Mouse (Mus musculus) kidney, embryonic 14.5 days (tissue): ENCODE results near the gene Lrp1. TPM values are rescaled to one million over a fixed set of nuclear protein-coding genes. Genes with fewer than 3 reads are reported as not detected.
A peak's percentile ranks its signal among the peaks of the same experiment; 100 is the strongest.

Source experiments
- ATAC-seq: fragments of 200-750 bp; cut with Nextera tagmentation; 2 replicates; pipeline ENCODE4 v1.8.0; 2017; ENCODE audit warnings: moderate number of reproducible peaks, mild to moderate bottlenecking, moderate TSS enrichment, moderate library complexity; ENCODE audit not compliant: low FRiP score, low TSS enrichment
- H3K27ac ChIP-seq: fragments of 300-500 bp; sonication (generic); 2 replicates; pipeline ENCODE4 v1.5.1; 2014; ENCODE audit warnings: low read depth, mild to moderate bottlenecking, low read length, moderate library complexity, mixed read lengths
- H3K27me3 ChIP-seq: fragments of 300-500 bp; sonication (generic); 2 replicates; pipeline ENCODE4 v1.6.1; 2014; ENCODE audit warnings: mild to moderate bottlenecking, low read length; ENCODE audit not compliant: control insufficient read depth, insufficient read depth
- H3K36me3 ChIP-seq: fragments of 300-500 bp; sonication (generic); 2 replicates; pipeline ENCODE4 v1.6.1; 2014; ENCODE audit warnings: low read length, mixed read lengths; ENCODE audit not compliant: control insufficient read depth, insufficient read depth
- H3K4me1 ChIP-seq: fragments of 300-500 bp; sonication (generic); 2 replicates; pipeline ENCODE4 v1.6.1; 2014; ENCODE audit warnings: low read length, mixed read lengths; ENCODE audit not compliant: control insufficient read depth, insufficient read depth
- H3K4me2 ChIP-seq: fragments of 300-500 bp; sonication (generic); replicated peaks from 2 replicates; pipeline ENCODE4 v1.6.1; 2014; ENCODE audit warnings: low read depth, mild to moderate bottlenecking, low read length
- H3K4me3 ChIP-seq: fragments of 300-500 bp; sonication (generic); 2 replicates; pipeline ENCODE4 v1.5.1; 2014; ENCODE audit warnings: mild to moderate bottlenecking, low read length
- H3K9ac ChIP-seq: fragments of 300-500 bp; sonication (generic); 2 replicates; pipeline ENCODE4 v1.6.1; 2014; ENCODE audit warnings: low read depth, mild to moderate bottlenecking, low read length, moderate library complexity
- H3K9me3 ChIP-seq: fragments of 300-500 bp; sonication (generic); 2 replicates; pipeline ENCODE4 v1.6.1; 2016; ENCODE audit warnings: low read length; ENCODE audit not compliant: control insufficient read depth
- WGBS: fragments of 180-500 bp; shearing (Covaris S2); extraction: QIAGEN DNeasy Blood & Tissue Kit; methylation state at CpG from one replicate; pipeline ENCODE4 v1.1.7; 2014; 5-methylcytosine and 5-hydroxymethylcytosine counted together
- polyA plus RNA-seq: library from polyadenylated mRNA; unstranded; fragments of >200 nt; fragmentation: Nextera tagmentation; extraction: Ambion mirVana; gene quantifications from 2 replicates; pipeline ENCODE4 v1.2.1, GENCODE M21; 2014

Lrp1 gene
- polyA plus RNA-seq, 1 experiment from 2014 or later: 54.9 TPM

- Histone ChIP-seq H3K9ac (peak overlapping the region; percentile 72; the same call in 1 of the 2 replicates), H3K36me3 (no peaks in the 10 kb centered on the region), H3K4me3 (peak overlapping the region; percentile 61), H3K27me3 (no peaks in the 10 kb centered on the region), H3K4me2 (peak overlapping the region; percentile 96), H3K4me1 (peaks cover 60% of the 10 kb centered on the region), H3K9me3 (no peaks in the 10 kb centered on the region), H3K27ac (peak overlapping the region; percentile 97; the same call in 1 of the 2 replicates)
- 20% methylated on average over 8 of the region's 8 CpGs for WGBS
- ATAC-seq: no peak
Measured at GRCm38 (mm10) chr10:127619119-127619721, 1.7 kb downstream of the Lrp1 start.

- H3K9me3 ChIP-seq: no peaks in the 10 kb centered on the region
- no peaks in the 10 kb centered on the region for H3K27me3 ChIP-seq
- H3K9ac ChIP-seq: no peak overlapping the region
- ATAC-seq: no peak
- WGBS: 38% methylated on average over 5 of the region's 6 CpGs
- no peaks in the 10 kb centered on the region; the same call in 1 of the 2 replicates for H3K36me3 ChIP-seq
- peaks cover 66% of the 10 kb centered on the region for H3K4me1 ChIP-seq
- H3K4me2 ChIP-seq: peak overlapping the region; percentile 96
- H3K27ac ChIP-seq: peak overlapping the region; percentile 1; the same call in 1 of the 2 replicates
- peak overlapping the region; percentile 61; the same call in 1 of the 2 replicates for H3K4me3 ChIP-seq
Measured at GRCm38 (mm10) chr10:127618173-127618572, 2.8 kb downstream of the Lrp1 start.

- no peak overlapping the region; the same call in 1 of the 2 replicates for H3K4me3 ChIP-seq
- peak overlapping the region; percentile 12; the same call in 1 of the 2 replicates for H3K4me2 ChIP-seq
- H3K27ac ChIP-seq: peak overlapping the region; percentile 78; the same call in 1 of the 2 replicates
- 48% methylated on average over 4 of the region's 4 CpGs for WGBS
- peak overlapping the region; percentile 28; the same call in 1 of the 2 replicates for H3K9ac ChIP-seq
- no peaks in the 10 kb centered on the region for H3K27me3 ChIP-seq
- no peak for ATAC-seq
- no peaks in the 10 kb centered on the region for H3K9me3 ChIP-seq
- H3K4me1 ChIP-seq: peaks cover 62% of the 10 kb centered on the region
- peaks cover 5% of the 10 kb centered on the region; the same call in 1 of the 2 replicates for H3K36me3 ChIP-seq
Measured at GRCm38 (mm10) chr10:127617294-127617693, 3.7 kb downstream of the Lrp1 start.

DNA sequence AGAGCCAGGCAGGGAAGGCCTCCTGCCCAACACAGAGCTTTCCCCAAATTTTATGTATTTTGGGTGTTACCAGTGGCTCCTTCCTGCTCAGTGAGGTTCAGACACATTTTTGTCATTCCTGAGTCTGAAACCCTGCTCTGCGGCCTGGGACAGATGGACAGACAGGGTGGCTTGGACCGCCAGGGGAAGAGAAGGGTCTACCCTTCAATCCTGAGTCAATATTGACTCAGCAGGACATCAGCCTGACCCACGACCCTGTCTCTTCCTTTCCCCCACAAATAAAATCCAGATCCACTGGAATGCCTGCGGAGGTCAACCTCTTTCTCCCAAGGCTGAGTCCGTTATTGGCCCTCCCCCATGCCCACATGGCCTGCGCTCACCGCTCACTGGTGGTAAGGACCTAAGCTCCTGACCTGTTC is 4.7 kb downstream of the Lrp1 start:
- 27% methylated on average over 7 of the region's 7 CpGs for WGBS
- ATAC-seq: no peak
- H3K27ac ChIP-seq: peak overlapping the region; percentile 78
- no peaks in the 10 kb centered on the region for H3K27me3 ChIP-seq
- peak overlapping the region; percentile 4; the same call in 1 of the 2 replicates for H3K9ac ChIP-seq
- H3K4me2 ChIP-seq: no peak overlapping the region
- no peak overlapping the region for H3K4me3 ChIP-seq
- peaks cover 60% of the 10 kb centered on the region for H3K4me1 ChIP-seq
- H3K9me3 ChIP-seq: no peaks in the 10 kb centered on the region
- peaks cover 13% of the 10 kb centered on the region; the same call in 1 of the 2 replicates for H3K36me3 ChIP-seq

GRCm38 (mm10) chr10:127615591-127615990 is 5.4 kb downstream of the Lrp1 start:
- no peaks in the 10 kb centered on the region for H3K27me3 ChIP-seq
- peak overlapping the region; percentile 78 for H3K27ac ChIP-seq
- no peak overlapping the region; the same call in 1 of the 2 replicates for H3K9ac ChIP-seq
- peaks cover 60% of the 10 kb centered on the region for H3K4me1 ChIP-seq
- H3K36me3 ChIP-seq: peaks cover 16% of the 10 kb centered on the region
- ATAC-seq: no peak
- H3K9me3 ChIP-seq: no peaks in the 10 kb centered on the region
- WGBS: 58% methylated on average over 3 of the region's 3 CpGs
- no peak overlapping the region for H3K4me3 ChIP-seq
- H3K4me2 ChIP-seq: no peak overlapping the region

DNA sequence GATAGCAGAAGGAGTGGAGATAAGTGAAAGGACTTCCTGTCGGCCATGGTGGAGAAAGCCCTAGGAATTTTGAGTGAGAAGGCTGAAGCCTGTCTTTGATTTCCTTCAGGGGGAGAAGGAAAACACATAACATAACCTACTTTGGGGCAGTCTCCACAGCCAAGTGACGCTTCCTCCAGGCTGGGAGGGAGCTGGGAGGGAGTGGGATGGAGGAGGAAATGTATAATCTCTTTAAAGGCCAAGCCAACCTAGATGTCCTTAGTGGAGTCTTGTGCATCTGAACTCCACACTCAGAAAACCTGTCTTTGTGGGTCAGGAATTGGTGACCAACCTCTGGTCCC is 5.9 kb downstream of the Lrp1 start:
- no peak for ATAC-seq
- no peaks in the 10 kb centered on the region for H3K9me3 ChIP-seq
- WGBS: 28% methylated on average over 2 of the region's 2 CpGs
- H3K27me3 ChIP-seq: no peaks in the 10 kb centered on the region
- H3K9ac ChIP-seq: no peak overlapping the region
- H3K36me3 ChIP-seq: peaks cover 21% of the 10 kb centered on the region
- 0 out of 2 replicates have a peak overlapping the region, but pooled peaks have one; percentile 15 for H3K4me2 ChIP-seq
- peak overlapping the region; percentile 78 for H3K27ac ChIP-seq
- H3K4me1 ChIP-seq: peaks cover 60% of the 10 kb centered on the region
- no peak overlapping the region for H3K4me3 ChIP-seq

DNA sequence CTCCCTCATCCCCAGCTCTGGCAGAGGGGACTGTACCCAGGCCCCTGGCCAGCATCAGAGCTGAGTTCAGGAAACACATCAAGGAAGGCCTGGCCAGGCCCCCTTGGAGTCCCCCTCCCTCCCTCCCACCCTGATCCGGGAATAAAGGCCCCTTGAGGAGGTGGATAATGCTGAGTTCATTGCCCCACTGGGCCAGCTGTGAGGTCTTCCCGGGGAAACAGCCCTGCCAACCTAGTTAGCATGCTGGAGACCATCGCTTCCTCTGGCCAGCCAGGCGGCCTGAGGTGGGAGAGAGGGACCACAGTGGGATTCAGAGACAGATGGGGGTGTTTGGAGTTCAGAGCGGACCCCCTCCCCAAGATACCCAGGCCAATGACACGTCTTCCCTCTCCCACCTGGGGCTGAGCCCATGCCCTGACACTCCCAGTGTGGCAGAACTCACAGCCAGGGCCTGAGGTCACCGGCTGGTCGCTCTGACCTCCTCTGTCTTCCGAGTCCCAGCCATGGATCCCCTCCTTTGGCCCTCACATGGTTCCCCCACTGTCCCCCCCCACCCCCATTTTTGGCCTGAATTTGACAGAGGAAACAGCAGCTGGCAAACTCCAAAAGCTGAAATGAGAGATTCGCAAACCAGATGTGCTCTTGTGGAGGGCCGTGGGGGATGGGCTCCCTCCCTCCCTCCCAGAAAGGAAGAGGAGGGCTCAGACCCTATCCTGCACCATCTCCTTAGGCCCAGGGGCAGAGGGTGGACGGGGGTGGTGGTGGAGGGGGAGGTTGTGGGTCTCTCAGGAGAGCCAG is 6.5 kb downstream of the Lrp1 start:
- H3K27ac ChIP-seq: peak overlapping the region; percentile 78
- ATAC-seq: 0 out of 2 replicates have a peak, but pooled peaks have one; percentile 25
- peaks cover 64% of the 10 kb centered on the region for H3K4me1 ChIP-seq
- H3K9ac ChIP-seq: peak overlapping the region; percentile 45
- WGBS: 29% methylated on average over 12 of the region's 12 CpGs
- peaks cover 21% of the 10 kb centered on the region for H3K36me3 ChIP-seq
- H3K4me3 ChIP-seq: no peak overlapping the region
- peak overlapping the region; percentile 15; the same call in 1 of the 2 replicates for H3K4me2 ChIP-seq
- H3K9me3 ChIP-seq: no peaks in the 10 kb centered on the region
- H3K27me3 ChIP-seq: no peaks in the 10 kb centered on the region

GRCm38 (mm10) chr10:127612079-127612775 is 8.7 kb downstream of the Lrp1 start:
- H3K4me1 ChIP-seq: peaks cover 52% of the 10 kb centered on the region
- H3K27ac ChIP-seq: no peak overlapping the region
- ATAC-seq: no peak
- H3K36me3 ChIP-seq: peaks cover 31% of the 10 kb centered on the region
- H3K27me3 ChIP-seq: no peaks in the 10 kb centered on the region
- H3K9me3 ChIP-seq: no peaks in the 10 kb centered on the region
- 89% methylated on average over 14 of the region's 14 CpGs for WGBS
- H3K9ac ChIP-seq: no peak overlapping the region
- H3K4me2 ChIP-seq: no peak overlapping the region
- H3K4me3 ChIP-seq: no peak overlapping the region
